Mouse (Mus musculus): ENCODE results near the gene Dyx1c1.

The Dyx1c1 gene

GRCm38 (mm10) chr9:72958521-72959450 lies at the start of gene Dyx1c1, which contains the start of gene Gm44503:
TSS of gene Dyx1c1 (plus strand) at chr9:72958785.
TSS of gene Gm44503 (plus strand) at chr9:72958852.
- DNase-seq (ENCODE audit: low read depth, low spot score) = peak; percentile 86

GRCm38 (mm10) chr9:72911381-72911780 lies 47.2 kb upstream of the Dyx1c1 start:
- peak; percentile 67 for DNase-seq (ENCODE audit: low read depth, low spot score)

- DNase-seq (ENCODE audit: low read depth, low spot score) = no peak
These were observed 45.0 kb upstream of the Dyx1c1 start for GRCm38 (mm10) chr9:72913551-72913950.

- DNase-seq (ENCODE audit: low read depth, low spot score) = peak; percentile 24
These were observed 42.9 kb upstream of the Dyx1c1 start for GRCm38 (mm10) chr9:72915728-72916127.

GRCm38 (mm10) chr9:72923068-72923467 lies 35.5 kb upstream of the Dyx1c1 start:
- DNase-seq (ENCODE audit: low read depth, low spot score) = no peak

- no peak for DNase-seq (ENCODE audit: low read depth, low spot score)
These were observed 33.3 kb upstream of the Dyx1c1 start, which contains the start of gene Pygo1 for GRCm38 (mm10) chr9:72925021-72925934. TSS of gene Pygo1 (plus strand) at chr9:72925645.

GRCm38 (mm10) chr9:72925935-72926258 lies 32.7 kb upstream of the Dyx1c1 start:
- no peak for DNase-seq (ENCODE audit: low read depth, low spot score)

GRCm38 (mm10) chr9:72931166-72931790 lies 27.3 kb upstream of the Dyx1c1 start:
- DNase-seq (ENCODE audit: low read depth, low spot score) = no peak

GRCm38 (mm10) chr9:72935309-72935708 lies 23.3 kb upstream of the Dyx1c1 start:
- DNase-seq (ENCODE audit: low read depth, low spot score) = peak; percentile 71

GRCm38 (mm10) chr9:72936301-72936700 lies 22.3 kb upstream of the Dyx1c1 start:
- no peak for DNase-seq (ENCODE audit: low read depth, low spot score)

- peak; percentile 75 for DNase-seq (ENCODE audit: low read depth, low spot score)
These were observed 15.2 kb upstream of the Dyx1c1 start for GRCm38 (mm10) chr9:72943424-72943823.

GRCm38 (mm10) chr9:72944286-72944685 lies 14.3 kb upstream of the Dyx1c1 start:
- no peak for DNase-seq (ENCODE audit: low read depth, low spot score)

GRCm38 (mm10) chr9:72947010-72947409 lies 11.6 kb upstream of the Dyx1c1 start:
- DNase-seq (ENCODE audit: low read depth, low spot score) = no peak

- DNase-seq (ENCODE audit: low read depth, low spot score) = no peak
These were observed 9.0 kb upstream of the Dyx1c1 start for GRCm38 (mm10) chr9:72949572-72949971.

- peak; percentile 76 for DNase-seq (ENCODE audit: low read depth, low spot score)
These were observed 3.8 kb upstream of the Dyx1c1 start for GRCm38 (mm10) chr9:72954746-72955145.

GRCm38 (mm10) chr9:72955546-72955945 lies 3.0 kb upstream of the Dyx1c1 start:
- DNase-seq (ENCODE audit: low read depth, low spot score) = peak; percentile 81

GRCm38 (mm10) chr9:72961346-72961745 lies 2.8 kb downstream of the Dyx1c1 start:
- no peak for DNase-seq (ENCODE audit: low read depth, low spot score)

- peak; percentile 42 for DNase-seq (ENCODE audit: low read depth, low spot score)
These were observed 3.4 kb downstream of the Dyx1c1 start for GRCm38 (mm10) chr9:72961959-72962358.

- DNase-seq (ENCODE audit: low read depth, low spot score) = peak; percentile 81
These were observed 9.9 kb downstream of the Dyx1c1 start for GRCm38 (mm10) chr9:72968349-72969061.

- peak; percentile 91 for DNase-seq (ENCODE audit: low read depth, low spot score)
These were observed 11.3 kb downstream of the Dyx1c1 start for GRCm38 (mm10) chr9:72969874-72970273.

GRCm38 (mm10) chr9:72972435-72972834 lies 13.8 kb downstream of the Dyx1c1 start:
- no peak for DNase-seq (ENCODE audit: low read depth, low spot score)

Data from ES-CJ7 (cell line).